Mouse (Mus musculus) cerebral cortex, adult 2 months (tissue): ENCODE results near the gene Utp3.

ENCODE experiments used
- WGBS: fragments of 180-500 bp; shearing (Covaris S2); methylation state at CpG from one replicate; pipeline ENCODE4 v1.1.7; 2018; 5-methylcytosine and 5-hydroxymethylcytosine counted together

The Utp3 gene

DNA sequence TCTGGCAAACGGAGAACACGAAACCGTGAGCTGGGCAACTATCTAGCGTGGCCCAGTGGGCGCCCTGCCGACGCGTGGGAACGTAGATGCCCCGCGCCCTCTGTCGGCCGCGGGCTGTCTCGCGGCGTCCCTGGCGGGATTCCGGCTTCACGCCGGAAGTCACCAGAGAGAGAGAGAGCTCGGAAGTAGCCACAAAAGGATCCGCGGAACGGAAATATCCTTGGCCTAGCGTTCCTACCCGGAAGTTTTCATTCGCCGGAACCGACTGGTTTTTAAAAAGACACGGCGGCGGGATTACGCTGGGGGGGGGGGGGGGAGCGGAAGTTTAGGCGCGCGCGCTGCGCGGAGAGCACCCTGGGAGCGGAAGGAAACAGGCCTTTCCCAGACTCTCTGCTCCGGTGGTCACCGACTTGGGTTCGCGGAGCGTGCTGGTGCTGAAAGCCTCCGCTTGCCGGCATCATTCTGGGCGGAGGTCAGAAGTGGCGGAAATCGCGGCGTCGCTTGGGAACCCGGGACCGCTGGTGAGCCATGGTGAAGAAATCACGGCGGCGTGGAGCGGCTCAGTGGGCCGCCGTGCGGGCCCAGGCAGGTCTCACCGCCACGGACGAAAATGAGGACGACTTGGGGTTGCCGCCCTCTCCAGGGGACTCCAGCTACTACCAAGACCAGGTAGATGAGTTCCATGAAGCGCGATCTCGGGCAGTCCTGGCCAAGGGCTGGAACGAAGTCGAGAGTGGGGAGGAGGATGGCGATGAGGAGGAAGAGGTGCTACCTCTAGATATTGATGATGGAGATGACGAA lies at the start of gene Utp3:
Utp3 (plus strand) TSS at position 377 of the 801 bp plus-strand sequence.
- WGBS: under 1% methylated on average over 76 of the region's 76 CpGs

DNA sequence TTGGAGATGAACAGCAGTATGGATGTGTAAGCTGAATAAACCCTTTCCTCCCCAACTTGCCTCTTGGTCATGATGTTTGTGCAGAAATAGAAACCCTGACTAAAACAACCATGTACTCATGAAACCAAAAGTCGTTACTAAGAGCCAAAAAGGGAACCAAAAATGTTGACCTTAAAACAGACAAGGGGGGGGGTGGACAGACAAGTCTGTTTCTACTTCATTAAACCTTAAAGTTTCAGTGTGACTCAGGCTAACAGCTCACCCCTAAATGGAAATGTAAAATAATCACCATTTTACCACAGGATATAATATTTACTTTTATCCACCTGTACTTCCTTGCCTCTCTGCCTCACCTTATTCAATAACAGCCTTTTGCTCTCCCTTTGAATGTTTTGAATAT lies 45.7 kb upstream of the Utp3 start:
- WGBS: 52% methylated on average over 1 of the region's 1 CpGs

DNA sequence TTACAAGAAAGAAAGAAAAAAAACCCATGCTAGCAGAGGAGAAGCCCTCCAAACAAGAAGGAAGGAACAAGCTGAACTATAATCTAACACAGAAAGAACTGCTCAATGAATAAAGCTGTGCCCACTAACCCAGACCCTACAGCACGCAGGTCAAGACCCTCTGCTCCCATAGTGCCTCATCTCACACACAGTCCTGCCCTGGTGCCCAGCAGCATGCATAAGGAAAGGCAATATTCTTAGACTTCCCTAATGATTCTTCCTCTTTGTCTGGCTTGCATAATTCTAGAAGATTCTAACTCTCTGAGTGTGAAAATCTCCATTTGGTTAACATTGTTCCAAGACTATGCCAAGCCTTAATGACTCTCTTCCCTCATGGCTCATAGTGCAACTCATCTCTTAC lies 45.3 kb upstream of the Utp3 start:
- WGBS: 89% methylated on average over 1 of the region's 1 CpGs

DNA sequence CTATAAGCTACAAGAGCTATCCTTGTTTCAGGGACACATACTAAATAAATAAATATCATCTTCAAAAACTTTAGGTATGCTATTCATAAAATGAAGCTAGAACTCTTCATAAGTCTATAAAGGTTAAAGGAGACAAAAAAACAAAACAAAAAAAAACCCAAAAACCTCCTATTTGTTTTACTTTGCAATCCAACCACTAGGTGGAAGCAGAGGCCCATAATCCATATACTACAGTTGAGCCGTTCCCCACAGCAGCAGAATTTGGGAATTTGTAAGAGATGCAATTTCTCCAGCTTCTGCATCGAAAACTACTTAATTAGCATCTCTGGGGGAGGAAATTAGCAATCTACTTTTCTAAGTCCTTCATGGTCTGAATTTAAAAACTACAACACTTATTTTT lies 35.0 kb upstream of the Utp3 start:
- WGBS: 1% methylated on average over 2 of the region's 2 CpGs

DNA sequence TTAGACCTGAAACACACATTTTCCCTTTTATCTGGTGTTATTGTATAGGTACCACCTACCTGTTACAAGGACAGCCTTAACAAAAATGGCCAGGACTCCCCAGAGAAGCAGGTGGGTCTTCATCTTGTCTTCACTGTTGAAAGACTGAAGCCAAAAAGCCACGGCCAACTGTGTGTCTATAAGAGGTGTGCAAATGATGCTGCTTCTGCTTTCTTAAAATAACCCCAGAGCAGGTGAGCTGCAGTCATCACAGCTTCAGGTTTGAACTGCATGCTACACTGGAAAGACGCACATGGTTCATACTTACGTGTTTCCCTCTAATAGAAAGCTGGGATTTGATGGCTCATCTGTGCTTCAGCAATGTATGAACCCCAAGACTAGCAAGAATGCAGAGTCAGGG lies 26.6 kb upstream of the Utp3 start, which contains the start of gene Jchain:
Jchain (minus strand) TSS at position 235 of the 400 bp plus-strand sequence.
- 90% methylated on average over 3 of the region's 3 CpGs for WGBS

DNA sequence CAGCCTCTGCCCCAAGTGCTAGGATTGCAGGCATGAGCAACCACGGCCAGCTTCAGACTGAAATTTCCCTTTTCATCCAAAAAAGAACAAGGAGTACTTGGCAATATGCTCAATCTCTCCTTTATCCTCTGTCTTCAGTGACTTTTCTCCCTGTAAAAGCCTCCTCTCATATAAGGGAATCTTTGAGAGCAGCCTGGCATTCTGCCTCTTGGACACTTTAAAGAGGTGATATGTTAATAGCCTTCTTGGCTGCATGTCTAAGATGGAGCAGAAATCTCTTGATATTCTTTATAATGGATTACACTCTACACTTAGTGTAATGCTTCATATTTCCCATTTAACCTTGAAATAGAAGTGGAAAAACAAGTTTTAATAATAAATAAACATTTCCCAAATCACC lies 23.4 kb upstream of the Utp3 start:
- WGBS: 53% methylated on average over 1 of the region's 1 CpGs

GRCm38 (mm10) chr5:88534697-88535096 lies 19.6 kb upstream of the Utp3 start:
- 69% methylated on average over 3 of the region's 3 CpGs for WGBS

DNA sequence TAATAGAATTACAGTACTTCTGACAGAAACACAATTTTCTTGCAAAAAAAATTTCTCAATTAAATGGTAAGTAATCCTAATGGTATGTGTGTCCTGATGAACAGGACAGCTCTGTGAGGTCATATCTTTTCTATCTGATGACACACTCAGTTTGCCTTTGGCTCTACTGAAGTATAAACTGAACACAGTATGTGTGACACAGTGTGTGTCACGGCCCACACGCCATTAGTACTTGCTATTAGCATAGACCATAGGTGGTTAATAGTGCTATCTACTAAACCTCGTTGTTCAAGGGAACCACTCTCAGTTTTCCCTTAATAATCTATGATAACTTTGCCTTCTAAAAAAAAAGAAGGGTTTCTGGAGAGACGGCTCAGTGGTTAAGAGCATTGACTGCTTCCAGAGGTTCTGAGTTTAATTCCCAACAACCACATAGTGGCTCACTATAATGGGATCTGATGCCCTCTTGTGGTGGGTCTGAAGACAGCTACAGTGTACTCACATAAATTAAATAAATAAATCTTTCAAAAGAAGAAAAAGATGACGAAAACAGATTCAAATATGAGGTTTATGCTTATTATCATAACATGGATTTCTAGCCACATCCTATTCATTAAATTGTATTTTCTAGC lies 11.5 kb upstream of the Utp3 start:
- 50% methylated on average over 5 of the region's 5 CpGs for WGBS

GRCm38 (mm10) chr5:88544411-88544810 lies 9.9 kb upstream of the Utp3 start:
- 78% methylated on average over 1 of the region's 1 CpGs for WGBS

GRCm38 (mm10) chr5:88545536-88545935 lies 8.7 kb upstream of the Utp3 start:
- 79% methylated on average over 7 of the region's 7 CpGs for WGBS

DNA sequence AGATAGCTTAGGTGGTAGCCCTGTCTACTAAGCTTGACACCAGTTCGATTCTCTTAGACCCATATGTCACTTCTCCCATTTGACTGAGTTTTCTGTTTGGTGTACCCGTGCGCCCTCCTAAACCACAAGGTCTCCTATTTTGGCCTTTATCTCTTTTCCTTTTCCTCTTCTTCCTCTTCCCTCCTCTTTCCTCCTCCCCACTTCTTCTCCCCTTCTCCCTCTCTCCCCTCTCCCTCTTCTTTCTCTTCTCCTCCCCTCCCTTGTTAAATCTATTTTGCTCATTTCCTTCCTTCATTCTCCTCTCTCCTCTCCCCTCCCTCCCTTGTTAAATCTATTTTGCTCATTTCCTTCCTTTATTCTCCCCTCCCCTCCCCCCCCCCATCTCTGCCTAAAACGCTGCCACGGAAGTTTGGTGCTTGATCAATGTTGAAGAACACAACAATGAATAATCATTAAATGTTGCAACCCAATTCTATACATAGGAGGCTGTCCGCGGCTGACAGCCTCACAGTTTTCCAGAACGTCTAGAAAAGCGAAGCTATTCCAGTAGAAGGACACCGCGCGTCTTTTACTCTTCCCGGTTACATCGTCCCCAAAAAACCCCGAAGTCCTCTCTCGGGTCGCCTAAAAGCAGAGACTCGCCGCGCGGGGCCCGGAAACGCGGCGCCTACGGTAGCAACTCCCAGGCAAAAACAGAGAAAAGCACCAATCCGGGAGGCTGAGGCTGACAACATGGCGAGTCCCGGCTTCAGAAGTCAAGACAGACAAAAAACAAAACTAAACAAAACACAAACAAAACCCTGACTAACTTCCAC lies 784 bp upstream of the Utp3 start:
- WGBS: 6% methylated on average over 29 of the region's 29 CpGs

DNA sequence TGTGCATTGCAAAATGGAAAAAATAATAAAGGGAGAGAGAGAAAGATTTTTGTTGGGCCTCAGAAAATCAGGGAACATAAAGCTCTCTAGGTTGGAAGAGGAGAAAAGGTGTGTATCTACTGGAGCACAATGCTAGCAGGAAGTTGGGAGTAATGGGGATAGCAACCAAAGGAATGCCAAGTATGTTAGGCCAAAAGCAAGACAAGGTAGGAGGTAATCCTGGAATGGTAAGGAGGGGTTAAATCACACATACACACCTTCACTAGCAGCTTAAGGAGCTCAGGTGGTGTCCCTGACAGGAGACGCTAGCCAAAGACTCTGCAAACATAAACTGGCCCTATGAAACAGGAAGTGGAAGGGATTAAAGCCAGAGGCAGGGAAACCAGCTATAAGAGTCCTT lies 4.7 kb downstream of the Utp3 start:
- 53% methylated on average over 1 of the region's 1 CpGs for WGBS

- 73% methylated on average over 9 of the region's 9 CpGs for WGBS
These were observed 7.0 kb downstream of the Utp3 start for GRCm38 (mm10) chr5:88561080-88561814.

DNA sequence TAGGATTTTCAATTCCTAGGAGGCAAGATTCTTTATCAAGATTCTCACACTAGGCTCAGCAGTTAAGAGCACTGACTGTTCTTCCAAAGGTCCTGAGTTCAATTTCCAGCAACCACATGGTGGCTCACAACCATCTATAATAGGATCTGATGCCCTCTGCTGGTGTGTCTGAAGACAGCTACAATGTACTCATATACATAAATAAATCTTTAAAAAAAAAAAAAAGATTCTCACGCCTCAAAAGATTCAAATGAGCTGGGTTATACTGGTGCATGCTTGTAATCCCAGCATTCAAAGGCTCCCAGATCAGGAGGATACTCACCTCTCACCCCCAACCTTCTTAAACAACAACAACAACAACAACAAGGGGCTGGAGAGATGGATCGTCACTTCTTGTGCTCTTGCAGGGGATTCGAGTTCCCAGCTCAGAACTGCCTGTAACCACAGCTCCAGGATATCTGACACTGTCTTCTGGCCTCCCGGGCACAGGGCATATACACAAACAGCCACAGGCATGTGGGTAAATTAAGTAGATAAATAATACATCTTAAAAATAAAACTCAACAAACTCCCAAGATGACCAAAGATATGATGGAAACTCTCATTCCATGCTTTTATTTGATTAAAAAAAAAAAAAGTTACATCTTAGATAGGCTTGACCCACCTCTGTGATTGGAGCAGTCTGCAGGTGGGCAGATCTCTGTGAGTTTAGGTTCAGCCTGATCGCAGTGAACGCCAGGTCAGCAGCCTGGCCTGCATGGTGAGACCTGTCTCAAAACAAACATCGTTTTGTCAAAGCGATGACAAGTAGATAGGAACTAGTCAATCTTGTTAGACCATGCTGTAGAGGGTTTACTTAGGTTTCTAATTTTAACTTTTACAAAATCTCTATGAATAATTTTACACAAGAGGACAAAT lies 8.9 kb downstream of the Utp3 start:
- 82% methylated on average over 8 of the region's 8 CpGs for WGBS

DNA sequence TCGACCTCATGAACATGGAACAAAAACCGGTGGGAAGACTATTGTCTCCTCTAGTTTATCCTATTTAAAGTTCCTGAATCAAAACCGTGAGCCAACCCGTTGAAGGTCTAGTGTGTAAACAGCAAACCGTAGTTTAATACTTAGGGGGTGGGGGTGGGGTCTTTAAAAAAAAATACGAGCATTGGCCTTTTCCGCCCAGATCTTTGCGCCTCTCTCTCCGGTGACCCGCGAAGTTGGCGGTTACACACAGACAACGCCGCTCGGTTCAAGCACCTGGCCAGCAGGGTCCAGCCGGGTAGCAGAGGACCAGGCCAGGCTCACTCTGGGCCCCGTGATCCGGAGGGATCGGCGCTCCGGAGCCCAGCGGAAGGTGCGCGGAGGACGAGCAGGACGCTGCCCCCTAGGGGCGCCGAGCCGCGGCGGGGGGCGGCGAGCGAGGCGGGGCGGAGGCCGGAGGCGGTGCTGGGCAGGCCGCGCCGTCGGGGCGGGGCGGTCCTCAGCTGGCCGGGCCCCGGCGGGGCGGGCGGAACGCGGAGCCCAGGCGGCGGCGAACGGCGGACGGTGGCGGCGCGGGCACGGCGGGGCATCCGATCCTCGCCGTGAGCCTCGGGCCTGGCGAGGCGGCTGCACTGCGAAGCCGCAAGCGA lies 10.4 kb downstream of the Utp3 start, which contains the start of gene Rufy3:
Rufy3 (plus strand) TSS at position 540 of the 647 bp plus-strand sequence.
- 1% methylated on average over 63 of the region's 71 CpGs for WGBS

DNA sequence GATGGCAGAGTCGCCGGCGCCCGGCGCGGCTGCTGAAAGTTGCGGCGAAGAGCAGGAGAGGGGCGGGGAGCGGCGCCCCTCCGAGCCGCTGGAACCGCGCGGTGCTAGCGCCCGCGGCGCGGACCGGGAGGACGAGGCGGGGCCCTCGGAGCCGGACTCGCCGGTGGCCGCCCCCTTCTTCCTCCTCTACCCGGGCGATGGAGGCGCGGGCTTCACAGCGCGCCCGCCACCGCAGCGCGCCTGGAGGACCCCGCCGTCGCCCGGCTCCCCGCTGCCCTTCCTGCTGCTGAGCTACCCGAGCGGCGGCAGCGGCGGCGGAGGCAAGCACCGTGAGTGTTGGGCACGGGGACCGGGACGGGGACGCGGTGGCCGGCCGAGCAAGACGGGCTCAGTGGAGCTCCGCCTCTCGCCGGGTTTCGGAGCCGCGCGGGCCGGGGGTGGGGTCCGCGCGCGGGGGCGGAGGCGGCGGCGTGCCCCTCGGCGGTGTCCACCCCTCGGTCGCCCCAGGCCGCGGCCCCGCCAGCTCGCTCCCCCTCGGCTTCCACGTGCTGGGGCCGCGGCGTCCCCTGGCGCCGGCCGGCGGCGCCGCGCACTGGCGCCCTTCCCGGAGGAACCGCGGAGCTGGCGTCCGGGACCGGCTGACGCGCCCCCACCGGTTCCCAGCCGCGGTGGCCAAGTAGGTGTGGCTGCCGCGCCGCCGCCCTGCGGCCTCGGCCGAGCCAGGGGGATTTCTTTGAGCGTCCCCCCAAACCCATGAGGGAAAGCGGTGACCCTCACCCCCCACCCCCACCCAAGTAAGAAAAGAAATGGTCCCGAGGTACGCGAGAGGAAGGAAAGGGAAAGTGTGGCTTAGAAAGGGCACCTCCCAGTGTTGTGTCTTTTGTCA lies 11.1 kb downstream of the Utp3 start:
- under 1% methylated on average over 113 of the region's 119 CpGs for WGBS

DNA sequence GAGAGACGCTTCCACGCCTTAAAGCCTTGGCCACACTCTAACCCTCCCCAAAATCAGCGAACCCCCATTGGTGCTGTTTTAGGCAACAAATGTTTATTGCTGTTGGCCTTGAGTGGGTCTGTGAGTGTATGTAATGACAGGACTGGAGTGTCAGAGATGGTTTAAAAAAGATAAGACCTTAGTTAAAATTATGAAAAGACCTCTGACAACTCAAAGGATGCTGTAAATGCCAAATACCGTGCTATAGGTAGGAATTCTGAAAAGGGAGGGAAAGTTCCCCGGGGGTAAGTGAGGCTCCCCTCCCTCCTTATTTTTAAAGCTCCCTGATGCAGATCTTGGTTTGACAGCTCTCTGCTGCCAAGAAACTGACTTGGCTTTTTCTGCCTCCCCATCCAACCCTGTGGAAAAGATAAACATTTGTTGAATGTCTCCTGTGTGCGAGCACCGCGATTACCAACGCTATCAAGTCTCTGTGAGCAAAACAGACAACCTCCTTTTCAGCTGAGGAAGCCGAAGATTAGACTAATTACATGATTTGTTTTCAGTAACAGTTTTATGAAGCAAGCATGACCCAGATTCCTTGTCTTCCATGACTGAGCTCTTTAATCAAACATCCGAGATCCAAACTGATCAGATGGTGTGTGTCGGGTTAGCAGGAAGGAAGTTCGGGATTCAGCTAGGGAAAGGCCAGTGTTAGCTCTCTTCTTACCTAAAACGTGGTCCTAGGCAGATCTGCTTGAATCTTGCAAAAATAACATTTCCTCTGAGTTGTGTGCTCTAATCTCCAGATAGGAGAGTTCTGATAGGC lies 12.0 kb downstream of the Utp3 start:
- 5% methylated on average over 14 of the region's 14 CpGs for WGBS

DNA sequence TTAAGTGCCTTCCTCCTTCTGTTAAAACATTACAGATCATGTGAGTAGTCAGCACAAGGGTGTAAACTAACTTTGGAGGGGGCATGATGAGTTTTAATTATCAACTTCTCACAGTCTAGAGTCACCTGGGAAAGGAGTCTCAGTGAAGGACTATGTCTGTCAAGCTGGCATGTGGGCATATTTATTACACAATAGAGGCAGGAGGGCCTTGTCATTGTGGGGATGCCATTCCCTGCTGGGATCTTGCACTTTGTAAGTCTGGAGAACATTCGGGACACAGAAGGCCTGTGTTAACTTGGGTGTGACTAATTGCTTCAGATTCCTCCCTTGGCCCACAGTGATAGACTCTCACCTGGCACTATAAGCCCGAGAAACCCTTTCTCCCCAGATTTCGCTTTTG lies 15.3 kb downstream of the Utp3 start:
- 83% methylated on average over 3 of the region's 3 CpGs for WGBS
